Mouse (Mus musculus): ENCODE measurements around the gene Zfp219. TPM values are rescaled to one million over a fixed set of nuclear protein-coding genes. Genes with fewer than 3 reads are reported as not detected.
"Not testable (repeated sequence)": the region's sequence is repeated elsewhere in the genome, so short reads cannot be mapped to it uniquely, and the experiment has no call there.

The Zfp219 gene
- polyA plus RNA-seq (2011; ENCODE audit: insufficient read depth, insufficient read length, low read depth, missing spikeins), result 64.5 and 69.1 TPM in 2 replicates

GRCm38 (mm10) chr14:52020486-52021137 lies at the start of gene Zfp219:
Zfp219 (minus strand) TSS chr14:52020733.
- H3K9me3 ChIP-seq (replicated peaks; ENCODE audit: control insufficient read depth, insufficient read depth, low read length, poor library complexity, severe bottlenecking), result no peaks in the 10 kb centered on the region
- H3K27me3 ChIP-seq (ENCODE audit: control insufficient read depth, insufficient read depth, low read length, poor library complexity, severe bottlenecking), result no peaks in the 10 kb centered on the region
- H3K36me3 ChIP-seq (ENCODE audit: control insufficient read depth, insufficient read depth, low read length, poor library complexity, severe bottlenecking), result no peaks in the 10 kb centered on the region
- H3K9ac ChIP-seq (ENCODE audit: low read depth, poor library complexity, severe bottlenecking), result peak within 1 kb of the TSS; percentile 91
- 0 out of 2 replicates have a peak, but pooled peaks have one; percentile 47 for TF ChIP-seq EP300 (IDR thresholded peaks at IDR 0.05; ENCODE audit: insufficient read depth, low read depth, low read length)
- no peak for TF ChIP-seq POLR2A (IDR thresholded peaks at IDR 0.05; ENCODE audit: insufficient read depth, low read length)
- peak; percentile 65 for TF ChIP-seq CTCF (IDR thresholded peaks at IDR 0.05; ENCODE audit: low read depth, low read length)
- H3K4me3 ChIP-seq (ENCODE audit: low read depth, low read length), result peak within 1 kb of the TSS; percentile 92
- H3K4me1 ChIP-seq (ENCODE audit: control insufficient read depth, insufficient read depth, low read length), result peaks cover 8% of the 10 kb centered on the region
- peak within 1 kb of the TSS; percentile 85 for H3K27ac ChIP-seq (ENCODE audit: insufficient read depth, low read length)

DNA sequence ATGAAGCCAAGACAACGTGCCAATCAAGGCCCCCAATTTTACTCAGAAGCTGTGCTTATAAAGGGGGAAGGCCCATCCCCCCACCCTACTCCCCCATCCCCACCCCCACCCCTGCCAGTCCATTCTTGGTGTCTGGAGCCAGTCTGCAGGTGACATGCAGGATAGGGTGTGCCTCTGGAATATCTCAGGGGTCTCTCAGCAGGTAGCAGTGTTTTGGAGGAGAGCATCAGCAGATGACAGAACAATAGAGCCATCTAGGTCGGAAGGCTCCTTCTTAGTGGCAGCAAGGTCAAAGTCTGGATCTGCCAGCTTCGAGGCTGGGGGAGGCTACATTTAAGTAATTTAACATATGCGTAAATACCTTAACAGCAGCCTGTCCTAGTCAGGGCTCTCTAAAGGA lies 45.6 kb upstream of the Zfp219 start:
- TF ChIP-seq EP300 (IDR thresholded peaks at IDR 0.05; ENCODE audit: insufficient read depth, low read depth, low read length) (peak; percentile 69), CTCF (IDR thresholded peaks at IDR 0.05; ENCODE audit: low read depth, low read length) (no peak)
- Histone ChIP-seq H3K9ac (ENCODE audit: low read depth, poor library complexity, severe bottlenecking) (no peak overlapping the region), H3K27ac (ENCODE audit: insufficient read depth, low read length) (peak overlapping the region; percentile 84)

GRCm38 (mm10) chr14:52061798-52062197 lies 41.3 kb upstream of the Zfp219 start:
- H3K27me3 ChIP-seq (ENCODE audit: control insufficient read depth, insufficient read depth, low read length, poor library complexity, severe bottlenecking), result no peaks in the 10 kb centered on the region
- H3K4me3 ChIP-seq (ENCODE audit: low read depth, low read length), result no peak overlapping the region
- peaks cover 3% of the 10 kb centered on the region for H3K4me1 ChIP-seq (ENCODE audit: control insufficient read depth, insufficient read depth, low read length)
- H3K27ac ChIP-seq (ENCODE audit: insufficient read depth, low read length), result no peak overlapping the region
- no peak for TF ChIP-seq POLR2A (IDR thresholded peaks at IDR 0.05; ENCODE audit: insufficient read depth, low read length)
- TF ChIP-seq CTCF (IDR thresholded peaks at IDR 0.05; ENCODE audit: low read depth, low read length), result no peak
- no peak for TF ChIP-seq EP300 (IDR thresholded peaks at IDR 0.05; ENCODE audit: insufficient read depth, low read depth, low read length)
- H3K9ac ChIP-seq (ENCODE audit: low read depth, poor library complexity, severe bottlenecking), result no peak overlapping the region
- no peaks in the 10 kb centered on the region for H3K9me3 ChIP-seq (replicated peaks; ENCODE audit: control insufficient read depth, insufficient read depth, low read length, poor library complexity, severe bottlenecking)
- no peaks in the 10 kb centered on the region for H3K36me3 ChIP-seq (ENCODE audit: control insufficient read depth, insufficient read depth, low read length, poor library complexity, severe bottlenecking)

More for the DNA sequence above, 45.6 kb upstream of the Zfp219 start:
- no peak overlapping the region for H3K4me3 ChIP-seq (ENCODE audit: low read depth, low read length)
- no peaks in the 10 kb centered on the region for H3K27me3 ChIP-seq (ENCODE audit: control insufficient read depth, insufficient read depth, low read length, poor library complexity, severe bottlenecking)
- no peaks in the 10 kb centered on the region for H3K36me3 ChIP-seq (ENCODE audit: control insufficient read depth, insufficient read depth, low read length, poor library complexity, severe bottlenecking)
- no peaks in the 10 kb centered on the region for H3K9me3 ChIP-seq (replicated peaks; ENCODE audit: control insufficient read depth, insufficient read depth, low read length, poor library complexity, severe bottlenecking)
- peaks cover 3% of the 10 kb centered on the region for H3K4me1 ChIP-seq (ENCODE audit: control insufficient read depth, insufficient read depth, low read length)

GRCm38 (mm10) chr14:52060800-52061199 lies 40.3 kb upstream of the Zfp219 start:
- TF ChIP-seq EP300 (IDR thresholded peaks at IDR 0.05; ENCODE audit: insufficient read depth, low read depth, low read length) (no peak), POLR2A (IDR thresholded peaks at IDR 0.05; ENCODE audit: insufficient read depth, low read length) (no peak), CTCF (IDR thresholded peaks at IDR 0.05; ENCODE audit: low read depth, low read length) (no peak)
- H3K4me1 ChIP-seq (ENCODE audit: control insufficient read depth, insufficient read depth, low read length), result peaks cover 1% of the 10 kb centered on the region
- no peak overlapping the region for H3K4me3 ChIP-seq (ENCODE audit: low read depth, low read length)
- no peak overlapping the region for H3K27ac ChIP-seq (ENCODE audit: insufficient read depth, low read length)
- no peak overlapping the region for H3K9ac ChIP-seq (ENCODE audit: low read depth, poor library complexity, severe bottlenecking)
- H3K27me3 ChIP-seq (ENCODE audit: control insufficient read depth, insufficient read depth, low read length, poor library complexity, severe bottlenecking), result no peaks in the 10 kb centered on the region
- H3K9me3 ChIP-seq (replicated peaks; ENCODE audit: control insufficient read depth, insufficient read depth, low read length, poor library complexity, severe bottlenecking), result no peaks in the 10 kb centered on the region
- H3K36me3 ChIP-seq (ENCODE audit: control insufficient read depth, insufficient read depth, low read length, poor library complexity, severe bottlenecking), result no peaks in the 10 kb centered on the region

GRCm38 (mm10) chr14:52059982-52060381 lies 39.4 kb upstream of the Zfp219 start:
- no peak overlapping the region for H3K4me3 ChIP-seq (ENCODE audit: low read depth, low read length)
- TF ChIP-seq CTCF (IDR thresholded peaks at IDR 0.05; ENCODE audit: low read depth, low read length), result no peak
- TF ChIP-seq EP300 (IDR thresholded peaks at IDR 0.05; ENCODE audit: insufficient read depth, low read depth, low read length), result no peak
- no peak for TF ChIP-seq POLR2A (IDR thresholded peaks at IDR 0.05; ENCODE audit: insufficient read depth, low read length)
- H3K27me3 ChIP-seq (ENCODE audit: control insufficient read depth, insufficient read depth, low read length, poor library complexity, severe bottlenecking), result no peaks in the 10 kb centered on the region
- H3K4me1 ChIP-seq (ENCODE audit: control insufficient read depth, insufficient read depth, low read length), result peaks cover 1% of the 10 kb centered on the region
- peaks cover 6% of the 10 kb centered on the region for H3K9me3 ChIP-seq (replicated peaks; ENCODE audit: control insufficient read depth, insufficient read depth, low read length, poor library complexity, severe bottlenecking)
- H3K27ac ChIP-seq (ENCODE audit: insufficient read depth, low read length), result no peak overlapping the region
- no peaks in the 10 kb centered on the region for H3K36me3 ChIP-seq (ENCODE audit: control insufficient read depth, insufficient read depth, low read length, poor library complexity, severe bottlenecking)
- no peak overlapping the region for H3K9ac ChIP-seq (ENCODE audit: low read depth, poor library complexity, severe bottlenecking)

DNA sequence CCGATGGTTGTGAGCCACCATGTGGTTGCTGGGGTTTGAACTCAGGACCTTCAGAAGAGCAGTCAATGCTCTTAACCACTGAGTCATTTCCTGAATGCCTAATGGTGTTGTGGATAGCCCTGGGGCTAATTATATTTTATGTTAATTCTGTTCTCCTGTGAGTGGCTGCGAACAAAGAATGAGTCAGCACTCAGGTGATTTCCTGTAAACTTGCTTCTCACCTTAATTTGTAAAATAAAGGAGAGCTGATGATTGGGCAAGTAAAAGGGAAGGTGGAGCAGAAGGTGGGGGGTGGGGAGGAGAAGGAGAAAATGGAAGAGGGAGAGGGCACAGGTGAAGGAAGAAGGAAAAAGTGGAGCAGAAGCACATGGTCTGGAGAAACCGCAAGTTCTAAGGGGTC lies 32.2 kb upstream of the Zfp219 start:
- not testable (repeated sequence) for H3K27me3 ChIP-seq (ENCODE audit: control insufficient read depth, insufficient read depth, low read length, poor library complexity, severe bottlenecking); H3K4me3 ChIP-seq (ENCODE audit: low read depth, low read length); H3K4me1 ChIP-seq (ENCODE audit: control insufficient read depth, insufficient read depth, low read length); H3K36me3 ChIP-seq (ENCODE audit: control insufficient read depth, insufficient read depth, low read length, poor library complexity, severe bottlenecking); H3K9ac ChIP-seq (ENCODE audit: low read depth, poor library complexity, severe bottlenecking)
- Histone ChIP-seq H3K9me3 (replicated peaks; ENCODE audit: control insufficient read depth, insufficient read depth, low read length, poor library complexity, severe bottlenecking) (peaks cover 34% of the 10 kb centered on the region), H3K27ac (ENCODE audit: insufficient read depth, low read length) (peak overlapping the region; percentile 94)

All from ES-Bruce4 (cell line).